Mouse (Mus musculus): ENCODE results near the gene Olfr1331.
"Not testable (repeated sequence)": the region's sequence is repeated elsewhere in the genome, so short reads cannot be mapped to it uniquely, and the experiment has no call there.

The Olfr1331 gene

DNA sequence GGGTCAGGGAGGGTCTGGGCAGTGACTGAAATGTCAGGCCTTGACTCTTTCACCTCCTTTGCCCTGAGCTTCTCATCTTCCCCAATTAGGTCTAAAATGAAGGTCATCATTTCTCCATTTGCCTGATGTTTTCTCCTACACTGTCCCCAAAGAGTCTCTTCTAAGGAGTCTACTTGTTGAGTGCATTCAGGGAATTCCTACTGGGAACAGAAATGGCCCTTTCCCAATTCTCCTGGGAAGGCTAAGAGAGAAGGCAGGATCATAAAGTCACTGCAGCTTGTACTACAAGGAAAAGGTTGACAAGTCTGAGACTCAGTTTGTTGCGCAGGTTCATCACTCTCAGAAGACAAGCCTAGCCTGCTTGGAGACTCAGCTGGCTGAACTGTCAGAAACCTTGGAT is at the start of gene Olfr1331:
TSS of gene Olfr1331 (plus strand) at position 301 of the 400 bp plus-strand sequence.
- DNase-seq (ENCODE audit: low read depth, low spot score) = no peak

DNA sequence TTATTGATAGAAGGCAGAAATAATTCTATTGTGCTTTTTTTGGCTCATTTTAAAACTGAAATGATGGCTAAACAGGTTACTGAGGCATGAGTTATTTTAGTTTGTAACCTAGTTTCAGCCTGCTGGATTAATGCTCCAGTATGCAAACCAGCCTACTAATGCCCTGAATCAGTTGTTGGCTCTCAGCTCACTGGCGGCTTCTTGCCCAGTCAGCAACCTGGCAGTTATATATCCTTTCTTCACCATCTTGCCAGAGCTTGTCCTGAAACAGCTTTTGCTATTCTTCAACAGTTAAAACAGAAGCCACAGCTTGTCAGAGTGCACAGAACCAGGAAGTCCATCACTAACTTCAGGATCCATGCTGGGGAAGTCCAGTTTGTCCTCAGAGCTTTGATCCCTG is 45.5 kb upstream of the Olfr1331 start:
- no peak for DNase-seq (ENCODE audit: low read depth, low spot score)

DNA sequence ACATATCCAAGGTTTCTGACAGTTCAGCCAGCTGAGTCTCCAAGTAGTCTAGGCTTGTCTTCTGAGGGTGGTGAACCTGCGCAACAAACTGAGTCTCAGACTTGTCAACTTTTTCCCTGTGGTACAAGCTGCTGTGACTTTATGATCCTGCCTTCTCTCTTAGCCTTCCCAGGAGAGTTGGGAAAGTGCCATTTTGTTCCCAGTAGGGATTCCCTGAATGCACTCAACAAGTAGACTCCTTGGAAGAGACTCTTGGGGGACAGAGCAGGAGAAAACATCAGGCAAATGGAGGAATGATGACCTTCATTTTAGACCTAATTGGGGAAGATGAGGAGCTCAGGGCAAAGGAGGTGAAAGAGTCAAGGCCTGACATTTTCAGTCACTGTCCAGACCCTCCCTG is 28.3 kb upstream of the Olfr1331 start, which contains the start of gene Olfr1333:
TSS of gene Olfr1333 (minus strand) at position 101 of the 400 bp plus-strand sequence.
- DNase-seq (ENCODE audit: low read depth, low spot score) = no peak

DNA sequence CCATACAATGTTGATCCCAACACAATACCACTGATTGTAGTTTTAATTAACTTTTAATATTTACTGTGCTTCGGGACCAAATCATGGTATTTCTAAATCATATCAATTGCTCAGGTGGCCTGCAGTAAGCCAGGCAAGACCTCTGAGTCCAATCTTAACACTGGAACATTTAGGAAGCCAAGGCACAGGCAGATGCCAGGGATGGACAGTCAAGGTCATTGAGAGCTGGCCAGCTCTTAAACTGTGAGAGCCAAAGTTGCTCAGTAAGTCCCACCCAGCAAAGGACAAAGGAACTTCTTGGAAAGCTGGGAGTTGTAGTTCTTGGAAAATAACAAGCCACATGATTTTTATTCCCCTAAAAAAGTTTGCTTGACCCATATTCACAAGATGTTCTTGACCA is 2.7 kb upstream of the Olfr1331 start:
- no peak for DNase-seq (ENCODE audit: low read depth, low spot score)

DNA sequence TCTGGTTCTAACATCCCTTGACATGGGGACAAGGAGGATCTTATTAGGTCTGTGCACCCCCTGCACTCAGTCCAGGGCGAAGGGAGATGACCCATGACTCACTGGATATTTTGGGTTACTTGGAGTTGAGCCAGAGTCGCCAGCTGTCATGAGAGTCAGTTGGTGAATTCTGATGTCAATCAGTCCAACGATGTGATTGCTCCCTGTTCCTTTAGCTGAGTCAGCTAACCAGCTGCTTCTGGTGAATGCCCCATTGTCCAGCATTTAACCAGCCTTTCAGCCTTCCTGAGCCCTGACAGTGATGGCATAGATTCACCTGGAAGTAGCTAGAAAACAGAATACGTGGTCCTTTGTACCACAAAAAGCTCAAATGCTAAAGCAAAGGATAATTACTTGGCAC is 1.7 kb upstream of the Olfr1331 start:
- peak; percentile 36 for DNase-seq (ENCODE audit: low read depth, low spot score)

DNA sequence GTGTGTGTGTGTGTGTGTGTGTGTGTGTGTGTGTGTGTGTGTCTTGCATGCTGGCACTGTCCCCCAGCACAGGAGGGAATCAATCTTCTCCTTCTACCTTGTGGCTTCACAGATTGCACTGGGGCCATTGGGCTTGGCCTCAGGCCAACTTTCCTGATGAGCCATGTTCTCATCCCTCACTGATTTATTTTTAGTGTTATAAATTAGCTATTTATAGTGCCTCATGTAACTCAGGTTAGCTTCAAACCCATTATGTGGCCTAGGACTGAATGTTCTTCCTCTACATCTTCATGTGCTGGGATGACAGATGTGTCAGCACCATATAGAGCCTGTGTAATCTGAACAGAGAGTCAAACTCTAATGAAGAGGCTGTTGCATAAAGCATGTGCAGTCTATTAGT is 3.1 kb downstream of the Olfr1331 start:
- DNase-seq (ENCODE audit: low read depth, low spot score) = no peak

DNA sequence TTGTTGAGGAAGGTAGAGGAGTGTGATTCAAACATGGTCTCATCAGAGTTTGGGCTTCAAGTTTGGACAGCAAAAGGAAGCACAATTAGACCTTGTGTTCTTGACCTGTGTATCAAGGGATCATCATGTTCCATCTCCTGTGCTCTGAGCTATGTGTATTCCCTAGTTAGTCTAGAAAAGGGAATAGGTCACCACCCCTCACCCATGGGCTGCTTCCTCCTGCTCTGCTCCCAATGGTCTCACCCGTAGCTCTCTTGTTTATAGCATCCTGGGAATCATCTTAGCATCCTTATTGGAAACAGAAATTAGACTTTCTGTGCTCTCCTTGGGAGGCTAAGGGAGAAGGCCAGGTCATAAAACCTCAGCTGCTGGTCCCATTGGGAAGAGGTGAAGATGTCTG is 23.8 kb downstream of the Olfr1331 start, which contains the start of gene Olfr1330:
TSS of gene Olfr1330 (plus strand) at position 301 of the 400 bp plus-strand sequence.
- DNase-seq (ENCODE audit: low read depth, low spot score) = no peak

DNA sequence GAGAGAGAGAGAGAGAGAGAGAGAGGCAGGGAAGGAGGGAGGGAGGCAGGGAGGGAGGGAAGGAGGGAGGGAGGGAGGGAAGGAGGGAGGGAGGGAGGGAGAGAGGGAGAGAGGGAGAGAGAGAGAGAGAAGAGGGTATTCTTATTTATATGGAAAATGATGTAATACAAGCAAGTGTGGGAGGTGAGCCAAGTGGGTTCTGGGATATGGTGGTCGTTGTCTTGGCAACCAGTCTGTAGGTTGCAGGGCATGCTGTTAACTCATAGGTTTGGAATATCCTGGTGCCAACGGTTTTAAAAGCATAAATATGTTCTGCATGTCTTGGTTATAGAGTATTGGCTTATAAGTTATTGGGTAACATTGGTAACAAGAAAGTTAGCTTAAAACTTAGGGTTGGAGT is 37.5 kb downstream of the Olfr1331 start:
- DNase-seq (ENCODE audit: low read depth, low spot score) = no peak

DNA sequence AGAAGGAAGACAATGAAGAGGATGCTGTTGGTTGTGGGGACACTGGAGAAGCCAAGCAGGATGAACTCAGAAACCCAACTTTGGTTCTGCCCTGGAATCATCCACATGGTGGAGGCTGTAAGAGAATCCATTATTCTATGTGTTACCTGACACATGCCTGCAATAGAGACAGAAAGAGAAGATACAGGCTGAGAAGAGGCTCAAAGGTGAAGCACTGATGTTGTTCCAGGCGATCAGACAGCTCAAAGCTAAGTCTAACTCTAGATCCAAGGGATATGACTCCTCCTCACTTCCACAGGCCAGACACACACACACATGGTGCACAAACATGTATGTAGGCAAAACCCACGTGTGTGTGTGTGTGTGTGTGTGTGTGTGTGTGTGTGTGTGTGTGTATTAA is 52.9 kb downstream of the Olfr1331 start, which contains the start of gene Olfr1329:
TSS of gene Olfr1329 (minus strand) at position 101 of the 400 bp plus-strand sequence.
- DNase-seq (ENCODE audit: low read depth, low spot score) = not testable (repeated sequence)

All from retina, postnatal 7 days (tissue).